Mouse (Mus musculus): ENCODE data around the gene Ahcy. TPM values are rescaled to one million over a fixed set of nuclear protein-coding genes. Genes with fewer than 3 reads are reported as not detected.
"Not testable (repeated sequence)": the region's sequence is repeated elsewhere in the genome, so short reads cannot be mapped to it uniquely, and the experiment has no call there.

The Ahcy gene
- polyA plus RNA-seq, 1 experiment from 2014 or later = 48.0 TPM

DNA sequence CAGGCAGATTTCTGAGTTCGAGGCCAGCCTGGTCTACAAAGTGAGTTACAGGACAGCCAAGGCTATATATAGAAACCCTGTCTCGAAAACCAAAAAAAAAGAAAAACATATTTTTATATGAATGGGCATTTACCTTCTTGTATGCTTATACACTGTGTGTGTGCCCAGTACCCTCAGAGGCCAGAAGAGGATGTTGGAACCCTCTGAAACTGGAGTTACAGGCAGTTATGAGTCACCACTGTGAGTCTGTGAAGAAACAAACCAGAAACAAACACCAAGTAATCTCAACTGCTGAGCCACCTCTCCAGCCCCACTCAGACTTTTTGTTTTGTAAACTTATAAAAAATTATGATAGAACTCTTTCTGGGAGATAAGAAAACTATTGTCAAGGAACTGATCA lies 27.5 kb downstream of the Ahcy start:
- no peak overlapping the region for H3K27ac ChIP-seq (replicated peaks)
- H3K27me3 ChIP-seq = no peaks in the 10 kb centered on the region
- no peak overlapping the region for H3K9ac ChIP-seq (replicated peaks)
- H3K4me2 ChIP-seq (replicated peaks) = no peak overlapping the region
- no peaks in the 10 kb centered on the region for H3K9me3 ChIP-seq
- no peak for ATAC-seq (replicated peaks)
- H3K4me3 ChIP-seq = no peak overlapping the region
- peaks cover 12% of the 10 kb centered on the region for H3K4me1 ChIP-seq
- no peaks in the 10 kb centered on the region for H3K36me3 ChIP-seq
- 81% methylated on average over 2 of the region's 2 CpGs for WGBS

DNA sequence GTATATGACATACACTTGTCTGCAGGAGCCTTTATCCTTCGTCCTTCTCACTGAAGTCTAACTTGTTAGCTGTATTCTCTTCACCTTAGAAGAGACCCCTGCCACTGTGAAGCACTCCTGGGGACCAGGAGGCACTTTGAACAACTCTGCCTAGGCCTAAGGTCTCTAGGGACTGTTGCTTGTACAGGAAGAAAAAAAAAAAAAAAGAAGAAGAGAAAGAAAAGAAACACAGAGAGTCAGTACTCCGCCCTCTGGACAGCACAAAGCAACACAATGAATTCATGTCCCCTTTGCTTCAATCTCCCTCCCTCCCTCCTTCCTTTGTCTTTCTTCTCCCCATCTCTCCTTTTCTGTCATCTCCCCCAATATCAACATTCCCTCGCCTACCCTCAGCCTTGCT lies 29.2 kb downstream of the Ahcy start:
- H3K4me2 ChIP-seq (replicated peaks) = no peak overlapping the region
- no peaks in the 10 kb centered on the region for H3K27me3 ChIP-seq
- WGBS = 81% methylated on average over 3 of the region's 3 CpGs
- H3K4me1 ChIP-seq = peaks cover 2% of the 10 kb centered on the region
- H3K36me3 ChIP-seq = no peaks in the 10 kb centered on the region
- no peaks in the 10 kb centered on the region for H3K9me3 ChIP-seq
- no peak overlapping the region for H3K4me3 ChIP-seq
- no peak overlapping the region for H3K27ac ChIP-seq (replicated peaks)
- ATAC-seq (replicated peaks) = no peak
- no peak overlapping the region for H3K9ac ChIP-seq (replicated peaks)

DNA sequence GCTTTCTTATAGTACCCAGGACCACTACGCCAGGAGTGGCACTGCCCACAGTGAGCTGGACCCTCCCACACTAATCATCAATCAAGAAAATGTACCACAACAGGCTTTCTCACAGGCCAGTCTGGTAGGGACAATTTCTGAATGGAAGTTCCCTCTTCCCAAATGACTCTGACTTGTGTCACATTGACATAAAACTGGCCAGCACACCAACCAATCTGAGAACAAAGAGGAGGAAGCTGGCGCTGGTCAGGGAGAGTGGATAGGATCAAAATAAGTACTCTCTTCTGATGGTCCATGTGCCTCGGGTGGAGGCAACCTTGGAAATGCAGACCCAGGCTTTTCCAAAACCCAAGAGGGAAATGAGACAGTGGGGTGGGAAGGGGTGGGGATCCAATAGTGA lies 29.8 kb downstream of the Ahcy start:
- no peaks in the 10 kb centered on the region for H3K27me3 ChIP-seq
- 87% methylated on average over 3 of the region's 3 CpGs for WGBS
- no peak for ATAC-seq (replicated peaks)
- no peaks in the 10 kb centered on the region for H3K9me3 ChIP-seq
- H3K36me3 ChIP-seq = no peaks in the 10 kb centered on the region
- H3K4me3 ChIP-seq = no peak overlapping the region
- H3K27ac ChIP-seq (replicated peaks) = no peak overlapping the region
- H3K9ac ChIP-seq (replicated peaks) = no peak overlapping the region
- H3K4me1 ChIP-seq = no peaks in the 10 kb centered on the region
- H3K4me2 ChIP-seq (replicated peaks) = no peak overlapping the region

DNA sequence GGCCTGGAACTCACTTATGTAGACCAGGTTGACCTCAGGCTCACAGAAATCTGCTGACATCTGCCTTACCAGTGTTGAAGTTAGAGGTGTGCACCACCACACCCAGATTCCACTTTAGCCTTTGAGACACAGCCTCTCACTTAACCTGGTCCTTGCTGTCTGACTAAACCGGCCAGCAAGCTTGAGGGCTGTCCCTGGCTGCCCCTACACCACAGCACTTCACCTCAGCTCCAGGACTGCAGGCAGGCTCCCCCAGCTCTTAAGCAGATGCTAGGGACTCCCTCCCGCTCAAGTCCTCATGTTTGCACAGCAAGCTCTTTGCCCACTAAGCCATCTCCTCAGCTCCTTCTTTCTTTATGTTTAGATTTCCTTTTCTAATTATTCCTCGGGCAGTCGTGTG lies 34.3 kb downstream of the Ahcy start:
- H3K9ac ChIP-seq (replicated peaks) = no peak overlapping the region
- H3K9me3 ChIP-seq = no peaks in the 10 kb centered on the region
- WGBS = 77% methylated on average over 4 of the region's 4 CpGs
- no peak overlapping the region for H3K27ac ChIP-seq (replicated peaks)
- H3K36me3 ChIP-seq = no peaks in the 10 kb centered on the region
- ATAC-seq (replicated peaks) = no peak
- H3K4me1 ChIP-seq = no peaks in the 10 kb centered on the region
- no peak overlapping the region for H3K4me3 ChIP-seq
- no peaks in the 10 kb centered on the region for H3K27me3 ChIP-seq
- no peak overlapping the region for H3K4me2 ChIP-seq (replicated peaks)

DNA sequence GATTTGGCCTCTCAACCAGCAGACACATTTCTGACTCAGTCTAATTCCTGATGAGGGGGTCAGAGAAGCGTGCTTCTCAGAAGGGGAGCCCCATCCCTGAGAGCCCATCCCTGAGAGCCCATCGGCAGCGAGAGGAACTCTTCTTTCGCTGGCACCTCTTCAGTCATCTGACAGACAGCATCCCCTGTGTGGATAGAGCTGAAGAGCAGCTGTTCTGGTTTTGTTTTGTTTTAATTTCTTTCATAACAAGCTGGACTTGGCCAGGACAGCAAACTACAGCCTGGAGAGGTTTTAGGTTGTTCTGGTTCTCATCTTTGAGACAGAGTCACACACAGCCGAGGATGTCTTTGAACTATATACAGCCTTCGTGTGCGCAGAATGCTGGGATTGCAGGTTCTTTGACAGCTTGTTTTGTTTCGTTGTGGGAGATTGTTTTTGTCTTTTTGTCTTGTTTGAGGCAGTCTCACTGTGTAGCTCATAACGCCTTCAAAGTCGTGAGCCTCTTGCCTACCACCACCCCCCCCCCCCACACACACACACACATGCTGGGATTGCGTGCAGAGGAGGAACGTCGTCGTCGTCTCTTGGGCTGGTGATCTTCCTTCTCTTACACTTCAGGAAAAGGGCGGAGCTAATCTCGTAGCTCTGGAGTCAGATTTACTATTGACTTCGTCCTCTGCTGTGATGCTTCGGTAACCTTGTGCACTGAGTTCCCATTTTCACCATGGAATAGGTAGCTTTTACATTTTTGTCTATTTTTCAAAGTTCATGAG lies 41.2 kb downstream of the Ahcy start:
- ATAC-seq (replicated peaks) = no peak
- Histone ChIP-seq H3K4me3 (no peak overlapping the region), H3K4me1 (peaks cover 5% of the 10 kb centered on the region; the same call in 1 of the 2 replicates), H3K27me3 (no peaks in the 10 kb centered on the region), H3K27ac (replicated peaks) (no peak overlapping the region), H3K4me2 (replicated peaks) (no peak overlapping the region), H3K36me3 (no peaks in the 10 kb centered on the region), H3K9me3 (no peaks in the 10 kb centered on the region), H3K9ac (replicated peaks) (no peak overlapping the region)
- 41% methylated on average over 19 of the region's 19 CpGs for WGBS

DNA sequence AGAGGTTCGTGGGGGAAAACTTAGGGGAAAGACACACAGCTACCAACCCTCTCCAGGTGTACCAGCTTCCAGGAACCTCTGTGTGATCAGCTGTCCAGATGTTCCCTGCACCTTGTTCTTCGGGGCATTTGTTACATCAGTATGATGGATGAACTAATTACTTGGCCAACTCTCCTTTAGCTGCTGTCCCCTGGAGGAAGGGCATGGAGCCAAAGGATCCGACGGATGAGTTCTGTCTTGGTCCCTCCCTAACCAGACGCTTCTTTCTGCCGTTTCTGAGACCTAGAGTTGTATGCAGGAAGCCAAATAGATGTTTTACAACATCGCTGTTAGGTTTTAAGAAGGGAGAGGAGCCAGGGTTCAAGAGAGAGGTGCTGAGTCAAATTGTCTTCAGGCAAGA lies 43.5 kb downstream of the Ahcy start:
- 75% methylated on average over 7 of the region's 7 CpGs for WGBS
- H3K9me3 ChIP-seq = no peaks in the 10 kb centered on the region
- no peaks in the 10 kb centered on the region for H3K27me3 ChIP-seq
- no peak for ATAC-seq (replicated peaks)
- no peak overlapping the region for H3K9ac ChIP-seq (replicated peaks)
- H3K4me3 ChIP-seq = no peak overlapping the region
- no peak overlapping the region for H3K27ac ChIP-seq (replicated peaks)
- H3K4me2 ChIP-seq (replicated peaks) = no peak overlapping the region
- no peaks in the 10 kb centered on the region for H3K36me3 ChIP-seq
- H3K4me1 ChIP-seq = peaks cover 5% of the 10 kb centered on the region; the same call in 1 of the 2 replicates

DNA sequence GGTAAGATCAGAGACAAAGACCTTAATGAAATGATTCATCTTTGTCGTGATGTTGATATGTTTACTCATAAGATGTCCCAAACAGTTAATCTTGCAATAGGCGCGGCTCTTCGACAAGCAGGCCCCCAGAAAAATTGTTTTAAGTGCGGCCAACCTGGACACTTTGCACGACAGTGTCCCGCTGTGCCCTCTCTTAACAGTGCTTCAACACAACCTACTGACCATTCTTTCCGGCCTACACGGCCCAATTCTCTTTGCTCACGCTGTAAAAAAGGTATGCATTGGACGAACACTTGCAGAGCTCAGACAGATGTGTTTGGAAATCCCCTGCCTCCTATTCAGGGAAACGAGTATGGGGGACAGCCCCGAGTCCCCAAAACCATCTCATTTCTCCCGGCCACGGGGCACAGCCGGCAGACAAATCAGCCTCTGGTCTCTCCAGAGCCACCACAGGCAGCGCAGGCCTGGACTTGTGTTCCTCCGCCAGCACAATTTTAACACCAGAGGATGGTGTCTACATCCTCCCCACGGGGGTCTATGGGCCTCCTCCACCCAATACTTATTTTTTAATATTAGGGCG lies 54.0 kb downstream of the Ahcy start:
- not testable (repeated sequence) for H3K4me3 ChIP-seq, H3K9me3 ChIP-seq, H3K36me3 ChIP-seq, H3K27me3 ChIP-seq
- H3K9ac ChIP-seq (replicated peaks) = peak overlapping the region; percentile 60; the same call in 1 of the 2 replicates
- peaks cover 18% of the 10 kb centered on the region for H3K4me1 ChIP-seq
- ATAC-seq (replicated peaks) = peak; percentile 12; the same call in 1 of the 2 replicates
- peak overlapping the region; percentile 94 for H3K27ac ChIP-seq (replicated peaks)
- 22% methylated on average over 20 of the region's 20 CpGs for WGBS
- H3K4me2 ChIP-seq (replicated peaks) = peak overlapping the region; percentile 90; the same call in 1 of the 2 replicates

DNA sequence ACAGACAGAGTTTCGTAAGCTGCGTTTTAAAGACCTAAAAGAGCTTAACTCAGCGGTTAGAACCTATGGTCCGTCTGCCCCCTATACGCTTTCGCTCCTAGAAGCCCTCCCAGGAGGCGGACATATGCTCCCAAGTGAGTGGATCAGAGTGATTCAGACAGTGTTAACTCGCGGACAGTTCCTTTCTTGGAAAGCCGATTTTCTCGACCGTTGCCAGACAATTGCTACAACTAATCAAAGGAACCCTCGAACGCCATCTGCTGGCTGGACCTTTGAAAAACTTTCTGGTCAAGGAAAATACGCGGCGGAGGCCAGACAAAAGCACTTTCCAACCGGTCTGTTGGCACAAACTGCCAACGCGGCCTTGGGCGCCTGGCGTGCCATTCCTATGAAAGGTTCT lies 54.6 kb downstream of the Ahcy start:
- WGBS = under 1% methylated on average over 22 of the region's 22 CpGs
- H3K4me3 ChIP-seq = peak overlapping the region; percentile 47
- H3K4me1 ChIP-seq = peaks cover 18% of the 10 kb centered on the region
- no peaks in the 10 kb centered on the region for H3K9me3 ChIP-seq
- H3K36me3 ChIP-seq = no peaks in the 10 kb centered on the region
- peak overlapping the region; percentile 60 for H3K9ac ChIP-seq (replicated peaks)
- ATAC-seq (replicated peaks) = peak; percentile 84
- peak overlapping the region; percentile 90 for H3K4me2 ChIP-seq (replicated peaks)
- peak overlapping the region; percentile 94 for H3K27ac ChIP-seq (replicated peaks)
- no peaks in the 10 kb centered on the region for H3K27me3 ChIP-seq

DNA sequence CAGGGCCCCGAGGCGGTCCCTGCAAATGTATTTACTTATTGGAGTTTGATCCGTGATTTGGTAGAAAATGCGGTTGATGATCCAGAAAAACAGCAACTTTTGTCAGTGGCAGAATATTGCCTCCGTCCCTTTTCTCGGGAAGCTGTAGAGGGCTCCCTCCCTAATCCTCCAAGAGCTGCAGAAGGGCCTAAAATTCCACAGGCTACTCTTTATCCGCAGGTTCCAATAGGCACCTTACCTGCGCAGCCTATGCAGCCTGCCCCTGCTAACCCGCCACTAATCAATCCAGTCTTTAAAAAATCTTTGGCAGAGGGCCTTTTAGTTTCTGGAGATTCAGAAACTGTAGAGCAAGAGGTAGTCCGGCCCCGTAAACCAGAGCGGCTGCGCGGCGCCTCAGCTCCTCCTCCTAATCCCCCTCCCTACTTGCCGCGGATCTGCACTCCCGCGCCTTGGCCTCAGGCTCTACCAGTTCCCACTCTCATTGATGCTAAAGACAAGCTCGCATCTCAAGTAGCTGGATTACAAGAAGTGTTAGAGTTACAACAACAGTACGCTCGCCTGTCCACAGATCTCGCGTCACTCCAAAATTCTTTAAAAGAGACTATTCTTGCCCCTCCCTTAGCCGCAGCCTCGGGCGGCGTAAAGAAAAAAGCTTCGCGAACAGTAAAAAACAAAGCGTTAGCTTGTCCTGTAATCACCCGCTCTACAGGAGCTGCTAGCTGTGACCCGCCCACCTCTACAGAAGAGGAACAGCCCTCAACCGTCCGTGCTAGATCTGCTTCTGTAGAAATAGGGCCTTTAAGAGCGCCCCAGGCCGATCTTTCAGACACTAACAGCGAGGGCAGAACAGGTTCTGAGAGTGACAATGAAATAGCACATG lies 55.3 kb downstream of the Ahcy start:
- Histone ChIP-seq H3K4me1 (peaks cover 18% of the 10 kb centered on the region), H3K9me3 (no peaks in the 10 kb centered on the region), H3K27ac (replicated peaks) (peak overlapping the region; percentile 94), H3K27me3 (no peaks in the 10 kb centered on the region), H3K4me2 (replicated peaks) (peak overlapping the region; percentile 90), H3K9ac (replicated peaks) (peak overlapping the region; percentile 60), H3K4me3 (peak overlapping the region; percentile 47), H3K36me3 (no peaks in the 10 kb centered on the region)
- peak; percentile 97 for ATAC-seq (replicated peaks)
- under 1% methylated on average over 38 of the region's 38 CpGs for WGBS

DNA sequence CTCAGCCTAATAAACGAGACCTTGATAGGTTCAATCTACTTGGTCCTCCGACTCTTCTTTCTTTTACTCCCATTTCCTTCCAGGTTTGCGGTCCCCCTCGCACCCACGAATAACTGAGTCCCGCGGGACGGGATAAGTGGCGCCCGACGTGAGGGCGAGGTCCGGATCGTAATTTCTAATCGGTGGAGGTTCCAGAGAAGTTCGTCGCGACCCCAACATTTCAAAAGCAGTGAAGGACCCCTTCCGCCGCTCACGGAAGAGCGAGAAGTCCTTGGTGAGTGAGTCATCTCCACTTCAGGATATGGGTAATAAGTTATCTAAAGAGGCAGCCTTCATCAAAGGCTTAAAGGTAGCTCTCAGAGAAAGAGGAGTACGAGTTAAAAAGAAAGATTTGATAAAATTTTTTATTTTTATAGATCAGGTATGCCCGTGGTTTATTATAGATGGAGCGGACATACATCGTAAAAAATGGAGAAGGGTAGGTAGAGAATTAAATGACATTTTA lies 56.0 kb downstream of the Ahcy start, which contains the start of gene Gm14226:
Gm14226 (plus strand) TSS at position 16 of the 505 bp plus-strand sequence.
- peak within 1 kb of the TSS; percentile 90 for H3K4me2 ChIP-seq (replicated peaks)
- peak within 1 kb of the TSS; percentile 47 for H3K4me3 ChIP-seq
- ATAC-seq (replicated peaks); H3K36me3 ChIP-seq; H3K27me3 ChIP-seq; H3K9me3 ChIP-seq: not testable (repeated sequence)
- H3K9ac ChIP-seq (replicated peaks) = peak within 1 kb of the TSS; percentile 60
- H3K4me1 ChIP-seq = peaks cover 18% of the 10 kb centered on the region
- H3K27ac ChIP-seq (replicated peaks) = peak within 1 kb of the TSS; percentile 94
- WGBS = 2% methylated on average over 24 of the region's 26 CpGs

DNA sequence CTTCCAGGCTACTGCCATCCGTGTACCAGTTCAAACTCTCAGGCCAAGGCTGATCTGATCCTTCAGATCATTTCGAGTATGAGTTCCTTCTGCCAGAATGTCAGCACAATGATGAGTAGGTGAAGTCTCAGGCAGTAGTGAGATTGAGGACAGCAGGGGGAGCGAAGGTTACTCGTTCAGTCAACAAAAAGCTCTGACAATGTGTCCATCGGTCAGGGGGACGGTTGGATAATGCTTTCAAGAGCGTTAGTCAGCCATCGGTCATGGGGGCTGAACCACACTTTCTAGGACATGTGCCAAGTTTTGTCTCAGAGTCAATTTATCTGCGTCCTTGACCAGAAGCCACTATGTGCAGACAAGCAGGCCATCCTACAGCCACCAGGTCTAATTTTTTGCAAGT lies 57.5 kb downstream of the Ahcy start:
- not testable (repeated sequence) for ATAC-seq (replicated peaks); H3K4me2 ChIP-seq (replicated peaks)
- WGBS = 20% methylated on average over 6 of the region's 9 CpGs

DNA sequence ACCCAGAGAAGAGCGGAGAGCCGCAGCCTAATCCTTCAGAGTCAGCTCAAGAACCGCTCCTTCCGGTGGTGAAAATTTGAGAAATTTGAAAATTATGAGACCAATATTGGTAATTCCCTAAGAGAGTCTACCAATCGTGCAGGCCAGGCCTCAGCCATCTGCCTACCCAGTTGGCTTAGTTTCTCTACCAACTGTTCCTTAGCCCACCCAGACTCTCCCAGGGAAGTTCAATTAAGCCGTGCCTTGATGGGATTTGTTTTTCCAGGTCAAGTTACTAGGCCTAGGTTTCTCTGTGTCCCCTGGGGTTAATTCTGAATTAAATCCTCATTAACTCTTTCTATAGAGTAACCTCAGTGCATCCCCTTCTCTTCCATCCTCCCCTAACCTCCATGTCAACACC lies 61.3 kb downstream of the Ahcy start:
- Histone ChIP-seq H3K9ac (replicated peaks) (no peak overlapping the region), H3K9me3 (no peaks in the 10 kb centered on the region), H3K27ac (replicated peaks) (no peak overlapping the region), H3K36me3 (no peaks in the 10 kb centered on the region), H3K4me1 (no peaks in the 10 kb centered on the region), H3K27me3 (no peaks in the 10 kb centered on the region), H3K4me2 (replicated peaks) (no peak overlapping the region), H3K4me3 (no peak overlapping the region)
- 66% methylated on average over 6 of the region's 6 CpGs for WGBS
- no peak for ATAC-seq (replicated peaks)

More for the DNA sequence above, 57.5 kb downstream of the Ahcy start:
- not testable (repeated sequence) for H3K4me3 ChIP-seq; H3K36me3 ChIP-seq; H3K9me3 ChIP-seq; H3K27ac ChIP-seq (replicated peaks); H3K27me3 ChIP-seq; H3K9ac ChIP-seq (replicated peaks)
- peaks cover 18% of the 10 kb centered on the region for H3K4me1 ChIP-seq

Measured in forebrain, embryonic 15.5 days (tissue).